Mouse (Mus musculus) liver (tissue): ENCODE measurements around the gene Abhd6.
A peak's percentile ranks its signal among the peaks of the same experiment; 100 is the strongest.

Experiments used
- DNase-seq: peaks from one replicate; pipeline ENCODE4 v3.0.0-alpha.2; 2020; ENCODE audit warnings: mixed read lengths

The Abhd6 gene

DNA sequence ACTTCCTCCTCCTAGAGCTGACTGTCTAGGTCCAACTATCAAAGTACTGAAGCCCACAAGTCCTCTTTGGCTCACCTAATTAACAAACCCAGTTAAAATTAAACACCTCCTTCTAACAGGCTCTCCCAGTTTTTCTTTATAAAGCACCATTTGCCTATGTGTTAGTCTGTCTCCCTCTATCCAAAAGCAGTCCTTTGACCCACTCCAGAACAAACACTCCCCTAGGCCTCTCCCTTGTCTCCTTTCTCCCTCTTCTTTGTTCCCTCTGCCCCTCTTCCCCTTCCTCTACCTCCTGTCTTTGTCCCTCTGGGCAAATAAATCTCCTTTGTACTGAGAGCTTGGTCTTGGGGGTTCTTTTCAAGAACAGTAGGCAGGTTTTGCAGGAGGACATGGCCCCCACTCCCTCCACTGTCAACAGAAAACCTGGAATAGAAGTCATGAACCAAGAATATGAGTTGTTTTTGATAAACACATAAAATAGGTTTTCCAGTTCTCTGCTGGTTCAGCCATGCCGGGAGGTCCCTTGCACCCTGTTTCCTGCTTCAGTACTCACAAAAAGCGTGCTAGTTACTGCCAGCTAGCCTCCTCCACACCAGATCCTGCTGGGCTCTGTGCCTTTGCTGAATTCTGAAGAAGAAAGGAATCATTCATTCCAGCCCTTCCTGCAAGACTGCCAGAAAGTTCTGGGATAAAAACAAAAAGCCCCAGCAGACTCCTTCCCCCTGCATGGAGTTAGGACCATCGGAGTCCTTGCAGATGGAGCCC, 60.0 kb downstream of the Abhd6 start:
- no peak for DNase-seq

DNA sequence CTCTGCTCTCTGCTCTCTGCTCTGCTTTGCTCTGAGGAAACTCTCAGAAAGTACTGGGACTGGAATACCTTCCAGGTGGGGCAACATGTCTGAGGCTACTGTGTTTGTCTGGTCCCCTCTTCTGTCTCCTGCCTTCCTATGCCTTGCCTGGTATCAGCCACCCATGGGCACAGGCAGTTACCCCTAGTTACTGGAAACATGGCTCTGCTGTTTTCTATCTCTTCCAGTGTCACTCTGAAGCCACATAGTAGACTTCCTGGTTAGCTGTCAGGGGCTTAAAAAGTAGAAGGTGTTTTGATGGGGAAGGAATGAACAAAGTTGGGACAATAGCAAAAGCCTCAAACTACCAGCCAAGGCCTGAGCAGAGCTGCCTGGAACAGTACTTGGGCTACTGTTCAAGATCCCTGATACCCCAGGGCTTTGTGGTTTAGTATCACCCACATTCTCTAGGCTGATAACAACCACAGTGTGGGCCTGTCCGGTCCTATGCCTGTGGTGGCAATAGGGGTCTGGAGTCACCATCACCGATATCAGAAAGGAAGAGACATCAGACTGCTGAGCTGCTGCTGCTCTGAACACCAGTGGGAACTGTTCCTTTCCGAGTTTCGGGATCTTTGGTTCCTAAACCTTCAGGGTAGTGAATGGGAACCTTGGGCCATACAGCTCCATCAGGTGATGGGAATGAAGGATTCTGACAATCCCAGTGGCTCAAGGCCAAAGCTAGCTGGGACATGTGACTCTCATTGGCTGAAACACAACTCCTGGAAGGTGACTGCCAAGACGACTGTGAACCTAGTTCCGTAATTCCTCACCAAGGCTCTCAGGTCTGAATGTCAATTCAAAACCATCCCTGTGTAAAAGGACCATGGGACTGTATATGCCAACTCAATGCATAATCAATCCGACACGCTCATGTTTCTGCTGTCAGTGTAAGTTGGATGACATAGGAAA, 61.4 kb downstream of the Abhd6 start:
- DNase-seq = peak; percentile 44

DNA sequence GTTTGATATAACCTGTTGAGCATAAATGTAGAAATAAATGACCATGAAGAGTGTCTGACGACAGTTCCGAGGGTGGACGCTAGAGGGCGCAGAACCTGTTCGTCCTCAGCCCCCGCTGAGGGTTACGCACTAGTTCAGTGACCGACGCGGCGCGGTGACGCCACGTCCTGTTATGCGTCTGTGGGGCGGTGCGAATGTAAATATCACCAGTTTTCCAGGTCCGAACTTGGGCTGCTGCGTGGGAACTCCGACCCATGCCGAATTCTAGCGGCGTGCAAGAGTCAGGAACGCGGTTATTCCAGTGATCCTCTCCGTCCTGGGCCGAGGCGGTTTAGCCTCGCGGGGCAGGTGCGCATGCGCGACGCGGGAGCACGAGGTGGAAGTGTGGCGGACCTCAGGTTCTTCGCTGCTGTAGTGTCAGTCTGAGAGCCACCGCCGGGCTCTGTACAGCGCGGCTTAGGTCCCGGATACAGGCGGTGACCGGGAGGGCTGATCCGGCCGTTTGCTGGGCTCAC, 77.5 kb downstream of the Abhd6 start, which contains the start of gene Rpp14:
TSS of gene Rpp14 (plus strand) at position 203 of the 515 bp plus-strand sequence.
- DNase-seq = peak; percentile 94

- DNase-seq = peak; percentile 21
Observed at GRCm38 (mm10) chr14:8080718-8081117, 78.0 kb downstream of the Abhd6 start.

- DNase-seq = no peak
Observed at GRCm38 (mm10) chr14:8082949-8083348, 80.2 kb downstream of the Abhd6 start.

DNA sequence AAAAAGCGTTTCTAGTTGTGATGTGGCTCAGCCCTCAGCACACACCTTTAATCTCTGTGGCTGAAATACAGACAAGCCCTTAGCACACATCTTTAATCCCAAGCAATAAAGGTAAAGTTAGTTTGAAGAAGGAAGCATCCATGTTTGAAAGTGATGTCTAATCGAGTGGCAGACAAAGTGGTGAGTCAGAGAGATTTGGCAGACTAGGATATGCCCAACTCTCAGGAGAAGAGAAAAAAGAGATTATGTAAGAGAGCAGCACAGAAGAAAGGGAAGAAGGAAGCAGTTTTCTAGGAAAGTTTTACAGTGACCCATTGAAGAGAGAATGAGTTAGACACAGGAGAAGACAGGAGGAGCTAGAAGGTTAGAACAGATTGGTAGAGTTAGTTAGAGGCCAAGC, 86.3 kb downstream of the Abhd6 start:
- DNase-seq = no peak

GRCm38 (mm10) chr14:8092573-8092972, 89.9 kb downstream of the Abhd6 start:
- DNase-seq = no peak

DNA sequence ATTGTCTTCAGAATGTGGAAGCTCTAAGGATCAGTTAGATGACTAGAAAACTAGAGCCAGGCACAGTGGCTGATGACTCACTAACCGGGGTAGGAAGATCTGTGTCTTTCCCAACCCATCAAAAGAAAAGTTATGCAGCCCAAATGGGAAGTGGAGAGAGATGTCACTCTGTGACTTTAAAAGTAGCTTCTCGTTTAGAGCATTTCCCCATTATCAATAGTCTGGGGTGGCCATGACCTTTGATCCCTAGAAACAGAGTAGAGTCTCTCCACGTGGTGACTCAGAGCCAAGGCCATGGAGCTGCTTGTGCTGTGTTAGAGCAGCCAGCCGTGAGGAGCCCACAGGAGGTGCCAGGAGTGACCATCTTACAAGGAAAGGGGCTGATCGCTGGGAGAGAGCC, 90.7 kb downstream of the Abhd6 start:
- DNase-seq = no peak

DNA sequence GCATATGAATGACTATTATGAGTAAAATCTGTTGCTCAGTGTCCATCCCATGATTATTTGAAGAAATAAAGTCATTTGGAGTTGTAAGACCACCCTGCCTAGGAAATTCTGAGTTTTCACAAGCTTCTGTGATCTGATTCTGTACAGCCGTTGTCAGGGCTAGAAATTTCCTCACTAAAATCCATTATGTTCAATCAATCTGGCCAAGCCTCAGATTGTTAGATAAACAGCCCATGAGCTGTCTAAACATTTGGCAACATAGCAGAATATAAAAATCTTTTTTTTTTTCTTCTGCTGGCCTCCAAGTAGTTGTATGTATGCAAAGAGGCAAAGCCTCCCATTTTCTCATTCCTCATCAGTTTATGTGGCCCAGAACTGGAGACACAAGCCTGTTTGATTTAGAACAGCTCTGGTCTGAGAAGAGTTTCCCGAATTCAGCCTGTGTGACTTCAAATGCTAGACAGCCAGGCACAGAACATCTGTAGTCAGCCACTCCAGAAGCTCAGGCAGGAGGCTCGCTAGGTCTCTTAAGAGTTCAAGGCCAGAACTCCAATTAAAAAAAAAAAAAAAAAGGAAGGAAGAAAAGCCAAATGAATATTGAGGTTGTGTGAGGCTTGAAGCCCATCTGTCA, 92.3 kb downstream of the Abhd6 start:
- DNase-seq = no peak

DNA sequence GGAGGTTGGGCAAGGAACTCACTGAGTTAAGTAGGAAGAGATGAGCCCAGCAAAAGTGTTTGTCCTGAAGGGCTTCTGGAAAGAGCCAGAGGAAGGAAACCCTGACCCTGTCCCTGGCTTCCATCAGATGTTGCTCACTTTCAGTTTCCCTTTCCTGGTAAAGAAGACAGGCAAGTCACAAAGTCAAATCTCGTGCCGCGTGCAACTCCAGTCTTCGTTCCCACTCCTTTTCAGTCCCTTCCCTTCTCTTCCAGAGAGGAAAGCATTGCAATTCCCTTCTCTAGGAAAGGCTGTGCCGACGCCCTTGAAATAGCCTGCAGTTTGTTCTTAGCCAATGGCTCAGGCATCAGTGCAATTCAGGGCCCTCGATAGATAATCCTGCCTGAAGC, 92.9 kb downstream of the Abhd6 start:
- DNase-seq = no peak

DNA sequence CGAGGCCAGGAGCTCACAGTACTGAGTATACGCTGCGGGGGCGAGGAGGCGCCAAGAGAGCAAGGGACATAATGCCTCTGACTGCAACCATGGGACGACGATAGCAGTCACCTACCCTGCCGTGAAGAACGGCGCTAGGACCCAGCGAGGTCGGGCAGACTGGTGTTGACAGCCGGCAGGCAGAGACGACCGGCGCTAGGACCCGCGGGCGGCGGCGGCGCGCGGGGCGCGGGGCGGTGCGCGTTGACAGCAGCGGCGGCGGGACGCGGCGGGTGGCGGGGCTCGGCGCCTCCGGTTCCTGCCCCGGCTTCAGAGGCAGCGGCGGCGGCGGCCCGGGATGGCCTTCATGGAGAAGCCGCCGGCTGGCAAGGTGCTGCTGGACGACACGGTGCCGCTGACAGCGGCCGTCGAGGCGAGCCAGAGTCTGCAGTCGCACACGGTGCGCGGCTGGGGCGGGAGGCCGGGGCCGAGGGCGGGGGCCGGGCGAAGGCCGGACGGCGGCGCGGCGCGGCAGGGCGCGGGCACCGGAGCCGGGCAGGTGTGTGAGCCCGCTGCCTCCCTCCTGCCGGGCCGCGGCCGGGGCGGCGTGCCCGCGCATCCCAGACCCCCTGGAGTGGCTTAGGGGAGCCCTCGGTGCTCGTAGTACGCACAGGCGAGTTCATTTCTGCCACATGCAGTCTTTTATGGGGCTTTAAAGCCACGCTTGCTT, 95.4 kb downstream of the Abhd6 start, which contains the start of gene Pxk:
TSS of gene Pxk (plus strand) at position 234 of the 709 bp plus-strand sequence.
- DNase-seq = peak; percentile 93

DNA sequence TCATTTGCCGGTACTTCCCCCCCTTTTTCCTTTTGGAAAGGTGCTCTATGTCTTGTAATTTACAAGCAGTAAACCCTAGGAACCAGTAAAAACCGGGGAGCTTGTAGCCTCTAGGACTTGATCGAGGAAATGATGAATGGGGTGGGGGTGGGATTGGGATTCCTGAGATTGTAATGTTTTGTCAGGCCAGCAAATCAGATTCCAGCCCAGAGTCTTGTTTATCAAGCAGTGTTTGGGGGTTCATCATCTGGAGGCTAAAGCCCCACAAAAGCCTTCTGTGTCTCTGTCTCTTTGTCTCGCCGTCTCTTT, 95.9 kb downstream of the Abhd6 start:
- DNase-seq = no peak

DNA sequence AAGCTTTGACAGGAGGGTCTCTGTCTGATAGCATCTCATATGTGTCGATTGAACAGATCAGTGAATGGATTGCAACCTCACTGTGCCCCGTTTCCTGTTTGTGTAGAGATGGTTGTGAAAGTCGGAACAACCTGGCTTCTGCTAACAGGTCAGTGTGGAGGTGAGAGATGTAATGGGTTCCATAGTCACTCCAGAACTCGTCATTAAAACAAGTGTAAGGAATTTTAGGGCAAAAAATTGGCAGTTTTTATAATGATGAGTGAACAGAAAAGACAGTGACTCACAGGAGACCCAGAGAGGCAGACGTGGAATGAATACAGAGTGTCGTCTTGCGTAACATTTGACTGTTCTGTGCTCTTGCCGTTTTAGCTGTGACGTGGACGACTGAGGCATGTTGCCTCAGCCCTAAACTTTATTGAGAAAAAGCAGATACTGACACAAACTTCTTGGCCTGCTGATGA, 96.9 kb downstream of the Abhd6 start:
- DNase-seq = no peak

DNA sequence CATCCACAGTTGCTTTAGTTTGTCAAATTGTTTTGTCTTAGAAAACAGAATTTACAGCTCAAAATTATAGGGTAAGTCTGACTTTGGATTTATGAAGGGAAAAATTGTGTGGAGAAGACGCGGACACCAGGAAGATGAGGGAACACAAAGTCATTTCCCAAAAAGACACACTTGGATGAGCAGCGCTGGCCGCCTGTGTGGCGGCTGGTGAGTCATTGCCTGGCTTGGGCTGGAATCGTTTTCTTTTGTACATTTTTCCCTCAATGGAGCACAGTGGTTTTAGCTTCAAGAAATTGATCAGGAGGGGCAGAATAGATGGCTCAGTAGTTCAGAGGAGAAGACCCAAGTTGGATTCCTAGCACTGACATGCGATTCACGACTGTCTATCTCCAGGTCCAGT, 99.2 kb downstream of the Abhd6 start:
- no peak for DNase-seq

- no peak for DNase-seq
Observed at GRCm38 (mm10) chr14:8102676-8103075, 100.0 kb downstream of the Abhd6 start.
